Mouse (Mus musculus) stomach, postnatal 0 days (tissue): ENCODE data around the gene Olfr398. TPM values are rescaled to one million over a fixed set of nuclear protein-coding genes. Genes with fewer than 3 reads are reported as not detected.

Experiments
- ATAC-seq: fragments of 200-750 bp; cut with Nextera tagmentation; 2 replicates; pipeline ENCODE4 v1.8.0; 2017; ENCODE audit not compliant: low FRiP score, low TSS enrichment
- DNase-seq: peaks from one replicate; pipeline ENCODE4 v3.0.0-alpha.2; 2016; ENCODE audit warnings: low spot score
- H3K27ac ChIP-seq: fragments of 300-500 bp; sonication (generic); replicated peaks from 2 replicates; pipeline ENCODE4 v1.5.1; 2014; ENCODE audit warnings: mild to moderate bottlenecking, control low read depth
- H3K27me3 ChIP-seq: fragments of 300-500 bp; sonication (generic); 2 replicates; pipeline ENCODE4 v1.6.1; 2014; ENCODE audit warnings: low read length; ENCODE audit not compliant: control insufficient read depth, insufficient read depth
- H3K36me3 ChIP-seq: fragments of 300-500 bp; sonication (generic); 2 replicates; pipeline ENCODE4 v1.6.1; 2014; ENCODE audit warnings: low read length, mixed read lengths; ENCODE audit not compliant: control insufficient read depth, insufficient read depth
- H3K4me1 ChIP-seq: fragments of 300-500 bp; sonication (generic); replicated peaks from 2 replicates; pipeline ENCODE4 v1.6.1; 2014; ENCODE audit warnings: antibody characterized with exemption; ENCODE audit not compliant: control insufficient read depth, insufficient read depth
- H3K4me2 ChIP-seq: fragments of 300-500 bp; sonication (generic); replicated peaks from 2 replicates; pipeline ENCODE4 v1.6.1; 2014; ENCODE audit warnings: low read depth, mild to moderate bottlenecking, control low read depth, moderate library complexity
- H3K4me3 ChIP-seq: fragments of 300-500 bp; sonication (generic); 2 replicates; pipeline ENCODE4 v1.5.1; 2014; ENCODE audit warnings: low read depth, low read length, control low read depth
- H3K9ac ChIP-seq: fragments of 300-500 bp; sonication (generic); 2 replicates; pipeline ENCODE4 v1.6.1; 2014; ENCODE audit warnings: mild to moderate bottlenecking, low read length, control low read depth, mixed read lengths
- H3K9me3 ChIP-seq: fragments of 300-500 bp; sonication (generic); 2 replicates; pipeline ENCODE4 v1.6.1; 2016; ENCODE audit warnings: low read length; ENCODE audit not compliant: control insufficient read depth
- CTCF ChIP-seq: IDR thresholded peaks from 2 replicates; pipeline ENCODE4 v1.5.1; 2016; ENCODE audit warnings: antibody characterized with exemption, low read depth, mild to moderate bottlenecking, moderate library complexity
- EP300 ChIP-seq: optimal IDR thresholded peaks from 2 replicates; pipeline ENCODE3; 2016; ENCODE audit warnings: antibody characterized with exemption
- WGBS: fragments of 180-500 bp; shearing (Covaris S2); extraction: QIAGEN DNeasy Blood & Tissue Kit; methylation state at CpG from one replicate; pipeline ENCODE4 v1.1.7; 2014; 5-methylcytosine and 5-hydroxymethylcytosine counted together
- polyA plus RNA-seq: library from polyadenylated mRNA; unstranded; fragments of >200 nt; fragmentation: Nextera tagmentation; extraction: Ambion mirVana; gene quantifications from 2 replicates; pipeline ENCODE4 v1.2.1, GENCODE M21; 2015

Gene Olfr398
- 0.01 TPM in 1 of 2 replicates, not detected in the other for polyA plus RNA-seq

GRCm38 (mm10) chr11:73990307-73990706, at the start of gene Olfr398:
Olfr398 (minus strand) TSS chr11:73990407.
- Histone ChIP-seq H3K9ac (no peak within 1 kb of the TSS), H3K4me2 (no peak within 1 kb of the TSS), H3K4me3 (no peak within 1 kb of the TSS), H3K4me1 (no peaks in the 10 kb centered on the region), H3K9me3 (no peaks in the 10 kb centered on the region), H3K27ac (no peak within 1 kb of the TSS), H3K27me3 (no peaks in the 10 kb centered on the region), H3K36me3 (no peaks in the 10 kb centered on the region)
- ATAC-seq (no peak), DNase-seq (no peak)
- TF ChIP-seq CTCF (no peak), EP300 (no peak)

- H3K9ac ChIP-seq, result no peak overlapping the region
- no peak overlapping the region for H3K4me3 ChIP-seq
- H3K36me3 ChIP-seq, result no peaks in the 10 kb centered on the region
- ATAC-seq, result no peak
- H3K4me1 ChIP-seq, result no peaks in the 10 kb centered on the region
- TF ChIP-seq CTCF (no peak; the same call in 1 of the 2 replicates), EP300 (no peak)
- H3K4me2 ChIP-seq, result no peak overlapping the region
- DNase-seq, result no peak
- no peaks in the 10 kb centered on the region for H3K9me3 ChIP-seq
- no peak overlapping the region for H3K27ac ChIP-seq
- no peaks in the 10 kb centered on the region for H3K27me3 ChIP-seq
Observed at GRCm38 (mm10) chr11:73993115-73993514, 2.9 kb upstream of the Olfr398 start.

- WGBS, result 73% methylated on average over 1 of the region's 1 CpGs
Observed at GRCm38 (mm10) chr11:73960517-73960916, 29.7 kb downstream of the Olfr398 start, which contains the start of gene Olfr397. Olfr397 (plus strand) TSS chr11:73960817.

GRCm38 (mm10) chr11:73936377-73936776, 53.8 kb downstream of the Olfr398 start, which contains the start of gene Olfr23:
Olfr23 (plus strand) TSS chr11:73936677.
- Histone ChIP-seq H3K4me1 (no peaks in the 10 kb centered on the region), H3K27me3 (no peaks in the 10 kb centered on the region), H3K4me2 (no peak within 1 kb of the TSS), H3K36me3 (no peaks in the 10 kb centered on the region), H3K9me3 (no peaks in the 10 kb centered on the region), H3K27ac (no peak within 1 kb of the TSS), H3K4me3 (no peak within 1 kb of the TSS), H3K9ac (no peak within 1 kb of the TSS)
- ATAC-seq (no peak), DNase-seq (no peak)
- TF ChIP-seq EP300, result no peak
- no peak for TF ChIP-seq CTCF

More at GRCm38 (mm10) chr11:73960517-73960916, 29.7 kb downstream of the Olfr398 start, which contains the start of gene Olfr397:
- no peak within 1 kb of the TSS for H3K27ac ChIP-seq
- ATAC-seq (no peak), DNase-seq (no peak)
- no peaks in the 10 kb centered on the region for H3K27me3 ChIP-seq
- H3K4me1 ChIP-seq, result no peaks in the 10 kb centered on the region
- TF ChIP-seq CTCF (no peak), EP300 (no peak)
- no peak within 1 kb of the TSS for H3K9ac ChIP-seq
- no peaks in the 10 kb centered on the region for H3K36me3 ChIP-seq
- no peaks in the 10 kb centered on the region for H3K9me3 ChIP-seq
- H3K4me3 ChIP-seq, result no peak within 1 kb of the TSS
- H3K4me2 ChIP-seq, result no peak within 1 kb of the TSS

Other genes starting within 250 kb of the Olfr398 start
- gene Olfr389, start 209.7 kb downstream of the Olfr398 start, polyA plus RNA-seq, result not detected in 2 replicates
- not detected in 2 replicates for gene Olfr390, start 207.4 kb downstream of the Olfr398 start, polyA plus RNA-seq
- not detected in 2 replicates for gene Olfr391-ps, start 187.4 kb downstream of the Olfr398 start, polyA plus RNA-seq
- not detected in 2 replicates for gene Olfr392, start 173.4 kb downstream of the Olfr398 start, polyA plus RNA-seq
- gene Olfr393, start 139.0 kb downstream of the Olfr398 start, polyA plus RNA-seq, result not detected in 2 replicates
- gene Olfr394, start 99.6 kb downstream of the Olfr398 start, polyA plus RNA-seq, result not detected in 2 replicates
- not detected in 2 replicates for gene Olfr395, start 81.1 kb downstream of the Olfr398 start, polyA plus RNA-seq
- gene Olfr23, start 53.7 kb downstream of the Olfr398 start, polyA plus RNA-seq, result 0.08 TPM in 1 of 2 replicates, not detected in the other
- not detected in 2 replicates for gene Olfr397, start 29.6 kb downstream of the Olfr398 start, polyA plus RNA-seq
- gene Olfr139, start 66.1 kb upstream of the Olfr398 start, polyA plus RNA-seq, result not detected in 2 replicates
- not detected in 2 replicates for gene Olfr399, start 66.2 kb upstream of the Olfr398 start, polyA plus RNA-seq
- not detected in 2 replicates for gene Zfp616, start 79.5 kb upstream of the Olfr398 start, polyA plus RNA-seq
- not detected in 2 replicates for gene Olfr401, start 123.3 kb upstream of the Olfr398 start, polyA plus RNA-seq
- gene Olfr402, start 163.1 kb upstream of the Olfr398 start, polyA plus RNA-seq, result not detected in 2 replicates
- not detected in 2 replicates for gene Olfr403, start 195.8 kb upstream of the Olfr398 start, polyA plus RNA-seq
- not detected in 2 replicates for gene Olfr43, start 221.0 kb upstream of the Olfr398 start, polyA plus RNA-seq